Mouse (Mus musculus) right cerebral cortex, postnatal 36 days (tissue): ENCODE results near the gene Krt4.
A peak's percentile ranks its signal among the peaks of the same experiment; 100 is the strongest.

Source experiments
- DNase-seq, 2 experiments: peaks; one replicate each; pipeline ENCODE4 v3.0.0; 2022; ENCODE audit warnings: low spot score in 2 of 2, mixed read lengths in 1 of 2

The Krt4 gene

GRCm38 (mm10) chr15:101895216-101895615, 29.3 kb downstream of the Krt4 start:
- no peak for DNase-seq

GRCm38 (mm10) chr15:101892820-101893219, 31.7 kb downstream of the Krt4 start, which contains the start of gene Krt76:
Gene Krt76 (minus strand): TSS chr15:101892920.
- DNase-seq: no peak

- no peak for DNase-seq
Measured at GRCm38 (mm10) chr15:101879776-101880175, 44.8 kb downstream of the Krt4 start.

GRCm38 (mm10) chr15:101878041-101878440, 46.5 kb downstream of the Krt4 start:
- DNase-seq: no peak

- DNase-seq: no peak
Measured at GRCm38 (mm10) chr15:101874383-101874782, 50.2 kb downstream of the Krt4 start.

- no peak for DNase-seq
Measured at GRCm38 (mm10) chr15:101873231-101873630, 51.3 kb downstream of the Krt4 start.

- DNase-seq: peak; percentile 68 to 80
Measured at GRCm38 (mm10) chr15:101869431-101869830, 55.1 kb downstream of the Krt4 start, which contains the start of gene Krt77. Gene Krt77 (minus strand): TSS chr15:101869705.
